Mouse (Mus musculus): ENCODE measurements around the gene 2310007B03Rik. TPM values are rescaled to one million over a fixed set of nuclear protein-coding genes. Genes with fewer than 3 reads are reported as not detected.

2310007B03Rik gene
- polyA plus RNA-seq, 1 experiment: 1.9 TPM

GRCm38 (mm10) chr1:93123179-93123854 lies 37.4 kb downstream of the 2310007B03Rik start:
- H3K27me3 ChIP-seq (ENCODE audit: control insufficient read depth, insufficient read depth, low read length, poor library complexity, severe bottlenecking): no peaks in the 10 kb centered on the region
- no peaks in the 10 kb centered on the region for H3K4me1 ChIP-seq (ENCODE audit: control insufficient read depth, insufficient read depth, low read length)
- no peak overlapping the region for H3K27ac ChIP-seq (ENCODE audit: insufficient read depth, low read length)
- H3K4me3 ChIP-seq (ENCODE audit: low read depth, low read length): no peak overlapping the region
- H3K36me3 ChIP-seq (ENCODE audit: control insufficient read depth, insufficient read depth, low read length, poor library complexity, severe bottlenecking): no peaks in the 10 kb centered on the region
- TF ChIP-seq EP300 (IDR thresholded peaks at IDR 0.05; ENCODE audit: insufficient read depth, low read depth, low read length) (no peak), CTCF (IDR thresholded peaks at IDR 0.05; ENCODE audit: low read depth, low read length) (no peak), POLR2A (IDR thresholded peaks at IDR 0.05; ENCODE audit: insufficient read depth, low read length) (no peak)
- no peaks in the 10 kb centered on the region for H3K9me3 ChIP-seq (replicated peaks; ENCODE audit: control insufficient read depth, insufficient read depth, low read length, poor library complexity, severe bottlenecking)
- no peak overlapping the region for H3K9ac ChIP-seq (ENCODE audit: low read depth, poor library complexity, severe bottlenecking)

- Histone ChIP-seq H3K27me3 (ENCODE audit: control insufficient read depth, insufficient read depth, low read length, poor library complexity, severe bottlenecking) (0 out of 2 replicates have a peak, but pooled peaks cover 1% of the 10 kb centered on the region), H3K36me3 (ENCODE audit: control insufficient read depth, insufficient read depth, low read length, poor library complexity, severe bottlenecking) (no peaks in the 10 kb centered on the region), H3K4me1 (ENCODE audit: control insufficient read depth, insufficient read depth, low read length) (no peaks in the 10 kb centered on the region), H3K9me3 (replicated peaks; ENCODE audit: control insufficient read depth, insufficient read depth, low read length, poor library complexity, severe bottlenecking) (no peaks in the 10 kb centered on the region), H3K9ac (ENCODE audit: low read depth, poor library complexity, severe bottlenecking) (no peak overlapping the region), H3K4me3 (ENCODE audit: low read depth, low read length) (no peak overlapping the region), H3K27ac (ENCODE audit: insufficient read depth, low read length) (no peak overlapping the region)
- no peak for TF ChIP-seq CTCF (IDR thresholded peaks at IDR 0.05; ENCODE audit: low read depth, low read length)
Observed at GRCm38 (mm10) chr1:93118816-93119215, 41.9 kb downstream of the 2310007B03Rik start.

- Histone ChIP-seq H3K9ac (ENCODE audit: low read depth, poor library complexity, severe bottlenecking) (no peak overlapping the region), H3K27ac (ENCODE audit: insufficient read depth, low read length) (no peak overlapping the region)
Observed at GRCm38 (mm10) chr1:93115471-93115870, 45.3 kb downstream of the 2310007B03Rik start.

GRCm38 (mm10) chr1:93114713-93115463 lies 45.9 kb downstream of the 2310007B03Rik start:
- H3K36me3 ChIP-seq (ENCODE audit: control insufficient read depth, insufficient read depth, low read length, poor library complexity, severe bottlenecking): no peaks in the 10 kb centered on the region
- H3K27me3 ChIP-seq (ENCODE audit: control insufficient read depth, insufficient read depth, low read length, poor library complexity, severe bottlenecking): 0 out of 2 replicates have a peak, but pooled peaks cover 1% of the 10 kb centered on the region
- no peak for TF ChIP-seq EP300 (IDR thresholded peaks at IDR 0.05; ENCODE audit: insufficient read depth, low read depth, low read length)
- TF ChIP-seq CTCF (IDR thresholded peaks at IDR 0.05; ENCODE audit: low read depth, low read length): no peak
- no peak for TF ChIP-seq POLR2A (IDR thresholded peaks at IDR 0.05; ENCODE audit: insufficient read depth, low read length)
- peaks cover 10% of the 10 kb centered on the region for H3K9me3 ChIP-seq (replicated peaks; ENCODE audit: control insufficient read depth, insufficient read depth, low read length, poor library complexity, severe bottlenecking)
- no peaks in the 10 kb centered on the region for H3K4me1 ChIP-seq (ENCODE audit: control insufficient read depth, insufficient read depth, low read length)
- no peak overlapping the region for H3K4me3 ChIP-seq (ENCODE audit: low read depth, low read length)
- H3K9ac ChIP-seq (ENCODE audit: low read depth, poor library complexity, severe bottlenecking): no peak overlapping the region
- no peak overlapping the region for H3K27ac ChIP-seq (ENCODE audit: insufficient read depth, low read length)

More at GRCm38 (mm10) chr1:93115471-93115870, 45.3 kb downstream of the 2310007B03Rik start:
- Histone ChIP-seq H3K4me1 (ENCODE audit: control insufficient read depth, insufficient read depth, low read length) (no peaks in the 10 kb centered on the region), H3K36me3 (ENCODE audit: control insufficient read depth, insufficient read depth, low read length, poor library complexity, severe bottlenecking) (no peaks in the 10 kb centered on the region), H3K4me3 (ENCODE audit: low read depth, low read length) (no peak overlapping the region), H3K27me3 (ENCODE audit: control insufficient read depth, insufficient read depth, low read length, poor library complexity, severe bottlenecking) (0 out of 2 replicates have a peak, but pooled peaks cover 1% of the 10 kb centered on the region), H3K9me3 (replicated peaks; ENCODE audit: control insufficient read depth, insufficient read depth, low read length, poor library complexity, severe bottlenecking) (peaks cover 10% of the 10 kb centered on the region)
- no peak for TF ChIP-seq EP300 (IDR thresholded peaks at IDR 0.05; ENCODE audit: insufficient read depth, low read depth, low read length)
- no peak for TF ChIP-seq CTCF (IDR thresholded peaks at IDR 0.05; ENCODE audit: low read depth, low read length)
- no peak for TF ChIP-seq POLR2A (IDR thresholded peaks at IDR 0.05; ENCODE audit: insufficient read depth, low read length)

GRCm38 (mm10) chr1:93102700-93103099 lies 58.0 kb downstream of the 2310007B03Rik start:
- H3K4me3 ChIP-seq (ENCODE audit: low read depth, low read length): no peak overlapping the region
- H3K27me3 ChIP-seq (ENCODE audit: control insufficient read depth, insufficient read depth, low read length, poor library complexity, severe bottlenecking): peaks cover 6% of the 10 kb centered on the region; the same call in 1 of the 2 replicates
- TF ChIP-seq CTCF (IDR thresholded peaks at IDR 0.05; ENCODE audit: low read depth, low read length) (no peak), EP300 (IDR thresholded peaks at IDR 0.05; ENCODE audit: insufficient read depth, low read depth, low read length) (no peak), POLR2A (IDR thresholded peaks at IDR 0.05; ENCODE audit: insufficient read depth, low read length) (no peak)
- H3K9ac ChIP-seq (ENCODE audit: low read depth, poor library complexity, severe bottlenecking): no peak overlapping the region
- H3K27ac ChIP-seq (ENCODE audit: insufficient read depth, low read length): no peak overlapping the region
- H3K9me3 ChIP-seq (replicated peaks; ENCODE audit: control insufficient read depth, insufficient read depth, low read length, poor library complexity, severe bottlenecking): peaks cover 2% of the 10 kb centered on the region; the same call in 1 of the 2 replicates
- no peaks in the 10 kb centered on the region for H3K4me1 ChIP-seq (ENCODE audit: control insufficient read depth, insufficient read depth, low read length)
- H3K36me3 ChIP-seq (ENCODE audit: control insufficient read depth, insufficient read depth, low read length, poor library complexity, severe bottlenecking): no peaks in the 10 kb centered on the region

Data from ES-Bruce4 (cell line).